Mouse (Mus musculus) cerebellum, adult 2 months (tissue): ENCODE measurements at regions not wholly inside any gene's neighbourhood (a gene's known extent, or its start where the extent isn't known, plus 50 kb on each side); places are given as distances from the start of the nearest gene placed in this dataset.

Experiments
- CTCF ChIP-seq: fragments of 200-500 bp; IDR thresholded peaks from 2 replicates; pipeline ENCODE4 v1.5.1; 2011; ENCODE audit warnings: low read depth, mild to moderate bottlenecking, control low read depth, low read length, moderate library complexity, borderline replicate concordance; ENCODE audit not compliant: insufficient read depth
- POLR2A ChIP-seq: fragments of 200-500 bp; IDR thresholded peaks from 2 replicates; pipeline ENCODE4 v1.6.1; 2011; ENCODE audit warnings: low read length, control low read depth, borderline replicate concordance; ENCODE audit not compliant: insufficient read depth

GRCm38 (mm10) chr12:86592509-86592908 lies 86.0 kb upstream of the Vash1 start:
- TF ChIP-seq CTCF = no peak
- TF ChIP-seq POLR2A = no peak
